Mouse (Mus musculus) ES-Bruce4 (cell line): Measurements from ENCODE around the gene Tlr13. TPM values are rescaled to one million over a fixed set of nuclear protein-coding genes. Genes with fewer than 3 reads are reported as not detected.

Source experiments
- H3K27ac ChIP-seq: 2 replicates; pipeline ENCODE4 v1.5.1; 2012; ENCODE audit warnings: low read length, inconsistent platforms; ENCODE audit not compliant: insufficient read depth
- H3K27me3 ChIP-seq: 2 replicates; pipeline ENCODE4 v1.6.1; 2012; ENCODE audit warnings: mild to moderate bottlenecking, low read length, inconsistent platforms; ENCODE audit not compliant: control insufficient read depth, poor library complexity, insufficient read depth, severe bottlenecking
- H3K36me3 ChIP-seq: 2 replicates; pipeline ENCODE4 v1.6.1; 2012; ENCODE audit warnings: inconsistent platforms, mild to moderate bottlenecking, low read length, moderate library complexity; ENCODE audit not compliant: control insufficient read depth, poor library complexity, insufficient read depth, severe bottlenecking
- H3K4me1 ChIP-seq: one replicate; pipeline ENCODE4 v1.8.1; 2011; ENCODE audit warnings: low read length; ENCODE audit not compliant: control insufficient read depth, insufficient read depth
- H3K4me3 ChIP-seq: 2 replicates; pipeline ENCODE4 v1.5.1; 2011; ENCODE audit warnings: low read depth, mild to moderate bottlenecking, low read length
- H3K9ac ChIP-seq: 2 replicates; pipeline ENCODE4 v1.6.1; 2012; ENCODE audit warnings: low read depth, mild to moderate bottlenecking, inconsistent platforms; ENCODE audit not compliant: poor library complexity, severe bottlenecking
- H3K9me3 ChIP-seq: replicated peaks from 2 replicates; pipeline ENCODE4 v1.6.1; 2012; ENCODE audit warnings: mild to moderate bottlenecking, low read length, inconsistent platforms; ENCODE audit not compliant: control insufficient read depth, poor library complexity, insufficient read depth, severe bottlenecking
- CTCF ChIP-seq: IDR thresholded peaks from one replicate; pipeline ENCODE4 v1.8.1; 2011; ENCODE audit warnings: low read depth, low read length
- EP300 ChIP-seq: IDR thresholded peaks from 2 replicates; pipeline ENCODE4 v1.6.1; 2011; ENCODE audit warnings: low read depth, low read length; ENCODE audit not compliant: insufficient read depth
- POLR2A ChIP-seq: IDR thresholded peaks from one replicate; pipeline ENCODE4 v1.8.1; 2011; ENCODE audit warnings: low read length; ENCODE audit not compliant: insufficient read depth
- polyA plus RNA-seq: library from polyadenylated mRNA; stranded (reverse); fragments of >200 nt; gene quantifications from 2 replicates; pipeline ENCODE4 v1.2.4, GENCODE M21; 2011; ENCODE audit warnings: low read depth; ENCODE audit not compliant: missing spikeins, insufficient read depth, insufficient read length

Tlr13 gene
- polyA plus RNA-seq, 1 experiment, result not detected

DNA sequence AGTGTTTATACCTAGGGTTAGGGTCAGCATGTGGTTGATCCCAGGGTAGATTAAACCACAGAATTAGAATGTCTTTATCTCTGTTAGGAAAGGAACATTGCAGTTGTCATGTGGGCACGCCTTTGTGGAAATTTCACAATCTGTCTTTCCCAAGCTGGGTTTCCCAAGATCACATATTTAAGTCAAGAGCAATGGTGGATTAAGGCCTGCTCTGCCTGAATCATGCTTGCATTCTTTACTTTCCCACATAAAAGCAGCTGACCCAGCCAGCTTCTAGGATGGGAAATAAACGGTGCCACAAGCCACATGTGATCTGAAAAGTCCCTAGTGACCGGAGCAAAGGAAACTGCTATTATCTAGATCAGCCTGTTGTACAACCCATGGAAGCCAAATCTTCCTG, 6.5 kb downstream of the Tlr13 start:
- Histone ChIP-seq H3K4me1 (no peaks in the 10 kb centered on the region), H3K27me3 (no peaks in the 10 kb centered on the region)
- TF ChIP-seq EP300, result no peak
- TF ChIP-seq CTCF, result no peak
- no peak for TF ChIP-seq POLR2A

DNA sequence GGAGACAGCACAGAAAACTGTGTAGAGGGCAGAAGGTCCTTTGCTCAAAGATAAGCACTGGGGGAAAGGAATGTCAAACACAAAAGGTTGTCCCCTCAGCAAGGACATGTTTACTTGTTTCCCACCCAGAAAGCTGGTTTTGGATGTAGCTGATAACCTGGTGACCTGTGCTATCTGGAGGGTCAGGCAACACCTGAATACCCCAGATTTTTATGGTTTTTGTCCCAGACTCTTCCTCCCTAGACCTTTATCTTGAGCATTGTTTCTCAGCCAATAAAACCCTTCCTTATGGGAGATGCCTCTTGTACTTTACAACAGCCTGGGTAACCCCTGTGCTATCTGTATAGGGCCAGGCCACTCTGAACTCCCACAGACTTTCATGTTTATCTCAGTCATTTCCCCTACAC, 11.2 kb downstream of the Tlr13 start:
- no peaks in the 10 kb centered on the region for H3K27me3 ChIP-seq
- TF ChIP-seq CTCF, result no peak
- no peak for TF ChIP-seq EP300
- TF ChIP-seq POLR2A, result no peak
- H3K9ac ChIP-seq, result no peak overlapping the region
- H3K27ac ChIP-seq, result no peak overlapping the region
- H3K36me3 ChIP-seq, result no peaks in the 10 kb centered on the region
- no peaks in the 10 kb centered on the region for H3K4me1 ChIP-seq
- H3K4me3 ChIP-seq, result no peak overlapping the region
- no peaks in the 10 kb centered on the region for H3K9me3 ChIP-seq

More for the DNA sequence above, 6.5 kb downstream of the Tlr13 start:
- Histone ChIP-seq H3K4me3 (no peak overlapping the region), H3K9me3 (no peaks in the 10 kb centered on the region), H3K36me3 (no peaks in the 10 kb centered on the region), H3K27ac (no peak overlapping the region), H3K9ac (no peak overlapping the region)

DNA sequence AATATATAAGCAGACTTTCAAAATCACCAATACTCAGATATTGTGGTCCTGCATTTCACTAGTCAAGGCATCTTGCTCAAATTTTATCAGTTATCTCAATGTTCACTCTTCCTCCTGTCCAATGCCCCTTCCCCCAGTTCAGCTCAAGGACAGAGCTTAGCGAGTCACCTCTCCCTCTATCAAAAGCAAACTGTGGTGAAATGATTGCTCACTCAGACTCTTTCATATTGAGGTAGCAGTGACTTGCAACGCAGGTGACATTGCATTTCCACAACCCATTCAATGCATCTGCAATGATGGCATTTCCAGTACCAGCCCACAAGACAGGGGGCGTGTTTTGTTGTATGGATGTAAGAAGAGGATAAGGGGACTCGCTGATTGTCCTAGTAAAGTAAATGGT, 12.9 kb downstream of the Tlr13 start:
- no peaks in the 10 kb centered on the region for H3K36me3 ChIP-seq
- no peaks in the 10 kb centered on the region for H3K9me3 ChIP-seq
- no peak overlapping the region for H3K9ac ChIP-seq
- TF ChIP-seq POLR2A (no peak), CTCF (no peak)
- H3K27ac ChIP-seq, result no peak overlapping the region
- H3K4me1 ChIP-seq, result no peaks in the 10 kb centered on the region
- H3K4me3 ChIP-seq, result no peak overlapping the region
- no peaks in the 10 kb centered on the region for H3K27me3 ChIP-seq

DNA sequence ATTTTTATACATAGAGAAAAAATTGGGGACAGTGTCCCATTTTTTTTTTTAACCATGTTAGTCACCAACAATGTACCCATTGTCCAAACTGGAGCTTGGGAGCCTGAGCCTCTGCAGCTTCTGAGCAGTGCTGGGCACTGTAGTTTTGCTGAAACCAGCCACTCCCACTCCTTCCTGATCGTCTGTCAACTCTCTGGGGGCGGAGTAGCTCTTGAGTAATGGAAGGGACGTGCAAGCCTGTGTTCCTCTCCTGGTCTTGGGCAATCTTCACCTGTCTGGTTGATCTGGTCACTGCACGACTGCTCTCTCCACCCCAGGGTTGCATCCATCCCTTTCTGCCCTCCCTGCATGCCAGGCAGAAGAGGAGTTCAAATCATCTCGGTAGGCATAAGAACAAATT, 21.0 kb downstream of the Tlr13 start:
- TF ChIP-seq EP300 (no peak), POLR2A (no peak)
- Histone ChIP-seq H3K27ac (no peak overlapping the region), H3K4me1 (no peaks in the 10 kb centered on the region), H3K9ac (no peak overlapping the region), H3K9me3 (no peaks in the 10 kb centered on the region), H3K27me3 (no peaks in the 10 kb centered on the region), H3K36me3 (no peaks in the 10 kb centered on the region), H3K4me3 (no peak overlapping the region)

DNA sequence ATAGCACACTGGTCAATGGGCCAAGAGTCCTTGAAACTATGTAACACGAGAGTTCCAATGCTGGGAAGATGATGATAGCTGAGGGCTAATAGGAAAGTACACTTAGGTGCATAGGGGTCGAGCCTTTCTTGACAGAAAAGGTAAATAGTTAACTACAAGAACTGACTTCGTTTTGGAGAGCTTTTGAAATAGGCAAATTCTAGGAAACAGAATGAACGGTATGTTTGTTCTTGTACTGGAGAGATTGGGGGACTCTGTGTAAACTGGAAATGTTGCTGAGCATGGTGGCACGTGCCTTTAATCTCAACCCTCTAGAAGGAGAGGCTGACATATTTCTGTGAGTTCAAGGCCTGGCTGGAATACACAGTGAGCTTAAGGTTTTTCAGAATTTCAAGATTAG, 21.6 kb downstream of the Tlr13 start:
- H3K4me3 ChIP-seq, result no peak overlapping the region
- H3K27me3 ChIP-seq, result no peaks in the 10 kb centered on the region
- H3K9me3 ChIP-seq, result no peaks in the 10 kb centered on the region
- H3K27ac ChIP-seq, result no peak overlapping the region
- no peaks in the 10 kb centered on the region for H3K4me1 ChIP-seq
- H3K9ac ChIP-seq, result no peak overlapping the region
- no peaks in the 10 kb centered on the region for H3K36me3 ChIP-seq
- no peak for TF ChIP-seq EP300
- TF ChIP-seq POLR2A, result no peak
- TF ChIP-seq CTCF, result no peak

DNA sequence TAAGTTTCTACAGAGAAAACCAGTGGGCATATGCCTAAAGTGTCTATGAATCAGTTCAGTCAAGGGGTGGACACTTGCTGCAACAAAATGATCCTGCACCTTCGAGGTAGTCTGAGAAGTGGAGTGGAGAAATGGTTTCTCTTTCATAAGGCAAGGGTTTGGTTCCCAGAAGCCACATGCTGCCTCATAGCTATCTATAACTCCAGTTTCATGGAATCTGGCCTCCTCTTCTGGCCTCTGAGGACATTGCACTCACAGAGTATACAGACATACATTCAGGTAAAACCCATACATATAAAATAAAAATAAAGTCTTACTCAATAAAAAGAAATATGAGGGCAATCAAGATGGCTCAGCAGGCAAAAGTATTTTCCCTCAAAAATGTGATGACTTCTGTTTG, 22.1 kb downstream of the Tlr13 start:
- Histone ChIP-seq H3K27me3 (no peaks in the 10 kb centered on the region), H3K9me3 (no peaks in the 10 kb centered on the region), H3K9ac (no peak overlapping the region), H3K4me3 (no peak overlapping the region), H3K4me1 (no peaks in the 10 kb centered on the region), H3K27ac (no peak overlapping the region), H3K36me3 (no peaks in the 10 kb centered on the region)
- no peak for TF ChIP-seq CTCF
- no peak for TF ChIP-seq EP300
- TF ChIP-seq POLR2A, result no peak
